In the genomic region with DNA sequence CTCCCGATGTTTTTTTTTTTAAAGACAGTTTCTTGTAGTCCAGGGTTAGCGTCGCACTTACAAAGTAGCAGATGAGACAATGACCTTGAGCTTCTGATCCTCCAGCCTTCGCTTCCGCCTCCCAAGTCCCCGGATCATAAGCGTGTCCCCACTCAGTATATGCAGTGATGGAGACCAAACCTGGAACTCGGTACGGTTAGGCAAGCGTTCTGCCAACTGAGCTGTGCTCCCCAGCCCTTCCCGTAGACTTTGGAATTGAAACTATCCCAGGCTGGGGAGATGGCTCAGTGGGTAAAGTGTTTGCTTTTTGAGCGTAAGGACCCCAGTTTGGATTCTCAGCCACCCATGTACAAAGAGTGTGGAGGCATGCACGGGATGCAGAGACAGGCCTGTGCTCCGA, we compare ENCODE assay signal across 22 mouse cellular contexts. TPM values are rescaled to one million over a fixed set of nuclear protein-coding genes. Genes with fewer than 3 reads are reported as not detected.
"Had no signal": no experiment of that assay in that cellular context is flagged by ENCODE, and none has a peak within 500 bp of the region (broad histone marks: within the 10 kb centered on the region; RNA-seq: fewer than 3 reads in every experiment).

No protein-coding gene starts in this region.

- H3K9me3 ChIP-seq: limb, embryonic 12.5 days; midbrain, embryonic 15.5 days; neural tube, embryonic 12.5 days; stomach, embryonic 15.5 days had no signal

- ATAC-seq: midbrain, embryonic 15.5 days had no signal

- H3K27ac ChIP-seq: kidney, postnatal 0 days; liver, embryonic 14.5 days; midbrain, embryonic 15.5 days; neural tube, embryonic 12.5 days had no signal

- H3K9ac ChIP-seq: limb, embryonic 12.5 days; liver, embryonic 14.5 days; lung, embryonic 14.5 days; midbrain, embryonic 15.5 days; neural tube, embryonic 12.5 days; stomach, embryonic 15.5 days had no signal

- H3K27me3 ChIP-seq: limb, embryonic 12.5 days; midbrain, embryonic 15.5 days; neural tube, embryonic 12.5 days; stomach, embryonic 15.5 days had no signal

- H3K4me2 ChIP-seq: limb, embryonic 12.5 days; lung, embryonic 14.5 days; midbrain, embryonic 15.5 days; neural tube, embryonic 12.5 days; stomach, embryonic 15.5 days had no signal

- H3K4me3 ChIP-seq: limb, embryonic 12.5 days; midbrain, embryonic 15.5 days; neural tube, embryonic 12.5 days; stomach, embryonic 15.5 days had no signal

- DNase-seq: kidney, adult 11 months; kidney, adult 9 months; kidney, postnatal 36 days; layer of hippocampus, adult 9-11 months; layer of hippocampus, postnatal 36 days; lung, embryonic 14.5 days; retina, postnatal 1 day; right cerebral cortex, postnatal 14 days; thymus, adult 2 months; thymus, postnatal 25 days had no signal

- H3K36me3 ChIP-seq: midbrain, embryonic 15.5 days; stomach, embryonic 15.5 days had no signal

RNA-seq across cellular contexts. Expression of a gene that starts 47.2 kb away (rescaled TPM):
- total RNA-seq: layer of hippocampus, adult 18-20 months; layer of hippocampus, postnatal 36 days; left cerebral cortex, adult 8-10 months; left cerebral cortex, postnatal 36 days; monocyte, adult 5-6 weeks; neutrophil, adult 5-6 weeks had no signal
- polyA plus RNA-seq: limb, embryonic 12.5 days; liver, embryonic 14.5 days; midbrain, embryonic 15.5 days; neural tube, embryonic 12.5 days; urinary bladder, adult 2 months had no signal
